Mouse (Mus musculus): Measurements from ENCODE around the gene Dcaf8.

Dcaf8 gene

GRCm38 (mm10) chr1:172147835-172148278, at the start of gene Dcaf8:
Dcaf8 (plus strand) TSS chr1:172148084.
- in situ Hi-C loops (cut with MboI) = loop anchor here (10.0 kb wide), 1 partner anchor 167 kb away; no protein-coding TSS in a partner anchor

GRCm38 (mm10) chr1:172099325-172100033, 48.4 kb upstream of the Dcaf8 start:
- in situ Hi-C loops (cut with MboI) = loop anchor here (25.0 kb wide), 1 partner anchor 1212 kb away; the partner anchor contains the start of genes Dusp12 and Gm26620

DNA sequence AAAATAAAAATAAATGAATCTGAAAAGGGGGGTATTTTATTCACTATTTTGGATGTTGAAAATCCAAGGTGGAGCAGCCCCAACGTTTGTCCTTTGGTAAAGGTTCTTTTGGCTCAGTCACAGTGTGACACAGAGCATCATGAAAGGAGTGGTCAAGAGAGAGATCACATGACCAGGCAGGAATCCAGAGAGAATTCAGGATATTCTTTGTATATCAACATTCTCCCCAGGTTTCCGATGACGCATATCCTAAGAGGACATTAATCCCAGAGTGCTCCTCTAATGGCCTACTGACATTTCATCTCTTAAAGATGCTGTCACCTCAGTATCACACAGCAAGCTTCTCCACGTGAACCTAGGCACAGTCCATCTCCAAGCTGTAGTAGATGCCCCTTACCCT, 44.3 kb upstream of the Dcaf8 start:
- in situ Hi-C loops (cut with MboI) = no loop called here

DNA sequence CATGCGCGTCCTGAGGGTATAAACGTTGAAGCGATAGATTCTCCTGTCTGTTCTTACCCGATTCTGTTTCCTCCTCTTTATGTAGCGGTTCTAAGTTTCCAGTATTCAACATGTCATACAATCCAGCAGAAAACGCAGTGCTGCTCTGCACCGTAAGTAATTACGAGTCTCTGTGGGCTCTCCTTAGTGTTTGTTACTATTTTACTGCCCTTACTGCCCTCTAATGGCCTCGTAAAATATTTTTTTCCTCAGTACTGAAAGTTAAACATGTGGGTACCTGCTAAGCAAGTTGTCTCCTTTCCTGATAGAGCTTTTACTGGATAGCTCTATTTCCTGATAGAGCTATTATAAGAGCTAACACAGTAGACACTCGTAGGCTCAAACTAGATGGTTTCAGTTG, 42.8 kb upstream of the Dcaf8 start:
- in situ Hi-C loops (cut with MboI) = no loop called here

DNA sequence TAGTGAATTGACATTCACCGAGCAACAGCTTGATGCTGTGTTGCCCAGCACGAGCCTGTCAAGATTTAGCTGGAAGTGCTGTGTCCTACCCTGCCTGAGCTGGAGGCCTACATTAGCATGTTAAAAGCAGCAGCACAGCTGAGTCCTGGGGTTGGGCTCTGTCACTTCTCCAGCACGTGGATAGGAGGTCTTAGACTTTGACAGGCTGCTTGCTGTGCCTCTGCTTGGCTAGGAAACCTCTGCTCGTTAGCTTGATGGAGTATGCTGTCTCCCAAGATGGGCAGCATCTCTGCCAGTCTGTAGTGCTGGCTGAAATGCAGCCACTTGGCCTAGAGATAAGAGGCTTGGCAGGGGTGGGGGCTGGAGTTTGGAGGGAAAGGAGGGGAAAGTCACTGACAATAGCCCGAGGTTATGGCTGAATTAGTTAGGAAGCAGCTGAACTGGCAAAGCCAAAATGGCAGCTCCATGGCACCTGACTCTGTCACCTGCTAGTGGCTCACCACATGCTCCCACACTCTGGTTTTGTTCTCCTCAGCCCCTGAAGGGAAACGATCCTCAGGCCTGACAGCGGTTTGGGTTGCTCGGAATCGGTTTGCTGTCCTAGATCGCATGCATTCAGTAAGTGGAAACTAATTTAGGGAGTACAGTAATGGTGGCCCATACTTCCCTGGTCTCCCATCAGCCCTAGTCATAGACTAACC, 40.0 kb upstream of the Dcaf8 start:
- in situ Hi-C loops (cut with MboI) = no loop called here

- in situ Hi-C loops (cut with MboI) = no loop called here
Observed at GRCm38 (mm10) chr1:172116948-172117347, 30.9 kb upstream of the Dcaf8 start.

DNA sequence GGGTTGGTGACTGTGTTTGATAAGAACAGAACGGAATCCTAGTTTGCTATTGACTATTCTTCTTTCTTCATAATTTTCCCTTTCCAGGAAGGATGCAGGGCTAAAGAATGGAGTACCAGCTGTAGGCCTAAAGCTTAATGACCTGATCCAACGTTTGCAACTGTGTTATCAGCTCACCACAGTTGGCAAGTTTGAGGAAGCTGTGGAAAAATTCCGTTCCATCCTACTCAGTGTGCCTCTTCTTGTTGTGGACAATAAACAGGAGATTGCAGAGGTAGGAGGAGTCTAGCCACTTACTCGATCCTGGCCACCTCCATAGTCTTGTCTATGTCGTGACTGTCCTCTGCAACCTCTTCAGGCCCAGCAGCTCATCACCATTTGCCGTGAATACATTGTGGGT, 28.8 kb upstream of the Dcaf8 start:
- in situ Hi-C loops (cut with MboI) = no loop called here

DNA sequence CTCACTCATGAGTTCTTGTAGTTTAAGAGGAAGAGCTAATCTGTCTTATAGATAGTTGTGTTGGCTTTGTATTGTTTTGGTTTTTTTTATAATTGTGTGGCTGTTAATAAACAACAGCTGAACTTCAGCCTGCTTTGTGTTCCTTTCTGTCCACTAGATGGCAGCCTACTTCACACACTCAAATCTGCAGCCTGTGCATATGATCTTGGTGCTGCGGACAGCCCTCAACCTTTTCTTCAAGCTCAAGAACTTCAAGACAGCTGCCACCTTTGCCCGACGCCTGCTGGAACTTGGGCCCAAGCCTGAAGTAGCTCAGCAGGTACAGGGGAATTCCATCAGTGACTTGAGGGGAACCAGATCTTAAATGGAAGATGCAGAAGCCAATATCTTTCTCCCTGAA, 28.2 kb upstream of the Dcaf8 start:
- in situ Hi-C loops (cut with MboI) = no loop called here

GRCm38 (mm10) chr1:172122671-172123070, 25.2 kb upstream of the Dcaf8 start:
- in situ Hi-C loops (cut with MboI) = no loop called here

DNA sequence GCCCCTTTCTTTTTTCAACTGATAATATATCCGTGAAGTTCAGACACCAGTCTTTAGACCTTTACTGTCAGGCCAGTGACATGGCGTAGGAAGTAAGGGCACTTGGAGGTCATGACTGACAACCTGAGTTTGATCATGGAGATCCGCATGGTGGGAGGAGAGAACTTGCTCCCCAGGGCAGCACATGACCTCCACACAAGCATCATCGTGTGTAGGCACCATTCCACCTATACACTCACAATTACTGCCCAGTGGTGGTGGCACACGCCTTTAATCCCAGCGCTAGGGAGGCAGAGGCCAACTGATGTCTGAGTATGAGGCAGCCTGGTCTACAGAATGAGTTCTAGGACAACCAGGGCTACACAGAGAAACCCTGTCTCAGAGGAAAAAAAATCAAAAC, 23.3 kb upstream of the Dcaf8 start:
- in situ Hi-C loops (cut with MboI) = no loop called here

- in situ Hi-C loops (cut with MboI) = no loop called here
Observed at GRCm38 (mm10) chr1:172126376-172127347, 21.2 kb upstream of the Dcaf8 start, which contains the start of gene Pex19. Pex19 (plus strand) TSS chr1:172126755.

DNA sequence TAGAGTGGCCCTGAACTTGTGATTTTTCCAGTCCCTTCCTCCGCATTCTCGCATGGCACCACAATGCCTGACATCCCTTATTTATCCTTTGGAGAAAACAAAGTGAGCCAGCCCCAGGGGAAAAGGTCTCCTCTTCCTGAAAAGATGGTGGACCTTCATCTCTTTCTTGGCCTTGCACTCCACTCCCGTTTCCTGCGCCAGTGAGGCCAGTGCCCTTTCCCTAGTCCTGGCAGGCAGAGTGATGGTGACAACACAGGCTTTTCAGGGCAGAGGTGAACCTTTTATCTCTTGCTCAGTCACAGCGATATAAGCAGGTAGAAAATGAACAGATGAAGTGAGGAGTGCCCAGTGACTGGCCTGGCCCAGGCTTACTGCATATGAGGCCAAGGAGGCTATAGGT, 20.4 kb upstream of the Dcaf8 start:
- in situ Hi-C loops (cut with MboI) = no loop called here

GRCm38 (mm10) chr1:172128563-172128962, 19.3 kb upstream of the Dcaf8 start:
- in situ Hi-C loops (cut with MboI) = no loop called here

GRCm38 (mm10) chr1:172129108-172129507, 18.8 kb upstream of the Dcaf8 start:
- in situ Hi-C loops (cut with MboI) = no loop called here

DNA sequence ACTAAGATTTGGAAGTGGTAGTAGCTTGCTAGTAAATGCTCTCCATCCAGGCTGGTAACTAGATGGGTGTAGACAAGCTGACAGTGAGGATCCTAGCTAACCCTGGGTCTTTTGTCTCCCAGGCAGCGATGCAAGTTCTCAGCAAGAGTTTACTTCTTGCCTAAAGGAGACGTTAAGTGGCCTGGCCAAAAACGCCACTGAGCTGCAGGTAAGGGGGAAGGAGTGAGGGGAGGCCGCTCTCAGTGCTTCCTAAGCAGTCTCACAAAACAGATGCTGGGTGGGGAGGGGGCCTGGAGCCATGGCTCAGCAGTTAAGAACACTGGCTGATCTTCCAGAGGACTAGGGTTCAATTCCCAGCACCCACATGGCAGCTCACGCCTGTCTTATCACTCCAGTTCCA, 18.1 kb upstream of the Dcaf8 start:
- in situ Hi-C loops (cut with MboI) = no loop called here

- in situ Hi-C loops (cut with MboI) = no loop called here
Observed at GRCm38 (mm10) chr1:172132319-172132718, 15.6 kb upstream of the Dcaf8 start.

GRCm38 (mm10) chr1:172133535-172133934, 14.3 kb upstream of the Dcaf8 start:
- in situ Hi-C loops (cut with MboI) = no loop called here

GRCm38 (mm10) chr1:172134072-172134471, 13.8 kb upstream of the Dcaf8 start:
- in situ Hi-C loops (cut with MboI) = no loop called here

- in situ Hi-C loops (cut with MboI) = loop anchor here (10.0 kb wide), 1 partner anchor 175 kb away; no protein-coding TSS in a partner anchor
Observed at GRCm38 (mm10) chr1:172140160-172140559, 7.7 kb upstream of the Dcaf8 start.

DNA sequence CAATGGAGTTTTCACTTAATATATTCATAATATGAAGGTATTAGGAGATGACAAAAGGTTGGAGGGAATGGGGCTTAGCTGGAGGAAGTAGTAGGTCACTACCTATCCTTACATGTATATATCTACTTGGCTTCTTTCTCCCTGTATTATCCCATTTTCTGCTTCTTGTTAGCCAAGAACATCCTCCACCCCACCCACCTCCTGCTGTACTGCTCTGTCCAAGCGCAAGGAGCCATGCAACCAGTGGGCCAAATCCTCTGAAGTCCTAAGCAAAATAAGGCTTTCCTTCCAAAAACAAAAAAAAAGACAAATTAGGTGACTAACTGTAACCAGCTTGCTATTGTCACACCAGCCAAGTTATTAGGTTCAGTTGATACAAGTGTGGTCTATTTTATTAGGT, 7.1 kb upstream of the Dcaf8 start:
- in situ Hi-C loops (cut with MboI) = loop anchor here (10.0 kb wide), 1 partner anchor 174 kb away; no protein-coding TSS in a partner anchor

DNA sequence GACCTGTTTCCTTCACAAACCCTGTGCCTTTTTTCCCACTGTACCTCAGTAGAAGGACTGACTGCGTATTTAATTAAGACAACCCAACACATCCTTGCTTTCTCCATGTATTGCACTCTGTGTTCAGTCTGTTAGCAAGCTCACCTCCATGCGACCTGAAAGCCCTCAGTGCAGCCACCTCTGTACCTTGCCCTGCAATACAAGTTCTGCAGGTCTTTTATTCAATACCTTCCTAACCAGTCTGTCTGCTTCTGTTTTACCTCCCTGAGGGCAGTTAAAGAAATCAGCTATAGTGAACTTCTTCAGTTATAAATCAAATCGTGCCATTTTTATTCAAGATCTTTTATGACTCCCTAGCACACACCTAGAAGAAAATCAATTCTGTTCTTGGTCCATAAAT, 6.4 kb upstream of the Dcaf8 start:
- in situ Hi-C loops (cut with MboI) = loop anchor here (10.0 kb wide), 1 partner anchor 173 kb away; no protein-coding TSS in a partner anchor

DNA sequence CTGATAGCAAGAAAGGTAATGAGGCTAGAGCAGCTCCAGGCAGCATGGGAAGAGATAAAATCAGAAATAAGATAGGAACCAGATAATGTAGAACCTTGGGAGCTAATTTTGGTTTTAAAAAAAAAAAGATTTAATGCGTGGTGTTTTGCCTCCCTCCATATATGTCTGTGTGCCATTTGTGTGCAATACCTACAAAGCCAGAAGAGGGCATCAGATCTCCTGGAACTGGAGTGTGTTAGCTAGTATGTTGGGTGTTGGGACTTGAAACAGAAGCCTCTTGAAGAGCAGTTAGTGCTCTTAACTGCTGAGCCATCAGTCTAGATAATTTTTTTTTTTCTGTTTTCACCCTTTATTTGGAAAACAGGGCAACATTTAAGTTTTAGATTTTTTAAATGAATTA, 4.3 kb upstream of the Dcaf8 start:
- in situ Hi-C loops (cut with MboI) = loop anchor here (10.0 kb wide), 1 partner anchor 171 kb away; no protein-coding TSS in a partner anchor

Data from mature B cell (primary cell).